Mouse (Mus musculus): ENCODE data around the gene Fam166a.

The Fam166a gene

GRCm38 (mm10) chr2:25185625-25186574 lies 32.6 kb upstream of the Fam166a start:
- DNase-seq, result peak; percentile 39 to 57

- no peak for DNase-seq
These were observed 32.0 kb upstream of the Fam166a start for GRCm38 (mm10) chr2:25186575-25186930.

- no peak for DNase-seq
These were observed 30.7 kb upstream of the Fam166a start for GRCm38 (mm10) chr2:25187841-25188240.

GRCm38 (mm10) chr2:25193330-25193770 lies 25.2 kb upstream of the Fam166a start:
- peak; percentile 89 to 91 for DNase-seq

GRCm38 (mm10) chr2:25194006-25194405 lies 24.5 kb upstream of the Fam166a start:
- DNase-seq, result no peak

GRCm38 (mm10) chr2:25194486-25195171 lies 23.9 kb upstream of the Fam166a start:
- peak in 1 of 2 experiments; percentile 12 for DNase-seq

- no peak for DNase-seq
These were observed 23.1 kb upstream of the Fam166a start for GRCm38 (mm10) chr2:25195211-25196156.

- DNase-seq, result no peak
These were observed 22.2 kb upstream of the Fam166a start, which contains the start of gene Tor4a for GRCm38 (mm10) chr2:25196172-25196954. Gene Tor4a, minus strand, starts transcription at chr2:25196886.

GRCm38 (mm10) chr2:25197191-25197590 lies 21.4 kb upstream of the Fam166a start:
- DNase-seq, result no peak

GRCm38 (mm10) chr2:25197946-25198345 lies 20.6 kb upstream of the Fam166a start:
- DNase-seq, result no peak

- DNase-seq, result no peak
These were observed 17.9 kb upstream of the Fam166a start for GRCm38 (mm10) chr2:25200631-25201030.

- DNase-seq, result peak in 1 of 2 experiments; percentile 48
These were observed 14.8 kb upstream of the Fam166a start for GRCm38 (mm10) chr2:25203631-25204214.

GRCm38 (mm10) chr2:25207593-25207992 lies 11.0 kb upstream of the Fam166a start:
- no peak for DNase-seq

GRCm38 (mm10) chr2:25210686-25211085 lies 7.9 kb upstream of the Fam166a start:
- no peak for DNase-seq

- peak; percentile 92 to 94 for DNase-seq
These were observed 7.3 kb upstream of the Fam166a start, which contains the start of gene Nelfb for GRCm38 (mm10) chr2:25211121-25211670. Gene Nelfb, minus strand, starts transcription at chr2:25211489.

- DNase-seq, result no peak
These were observed 5.2 kb upstream of the Fam166a start for GRCm38 (mm10) chr2:25213266-25213865.

GRCm38 (mm10) chr2:25214444-25214843 lies 4.1 kb upstream of the Fam166a start, which contains the start of gene Stpg3:
Gene Stpg3, minus strand, starts transcription at chr2:25214637.
- no peak for DNase-seq

GRCm38 (mm10) chr2:25217666-25218065 lies 879 bp upstream of the Fam166a start:
- DNase-seq, result no peak

GRCm38 (mm10) chr2:25221331-25221772 lies 2.8 kb downstream of the Fam166a start:
- no peak for DNase-seq
